Mouse (Mus musculus) ES-Bruce4 (cell line): ENCODE measurements around the gene Bank1.

ENCODE experiments used
- CTCF ChIP-seq: IDR thresholded peaks from one replicate; pipeline ENCODE4 v1.8.1; 2011; ENCODE audit warnings: low read depth, low read length
- EP300 ChIP-seq: IDR thresholded peaks from 2 replicates; pipeline ENCODE4 v1.6.1; 2011; ENCODE audit warnings: low read depth, low read length; ENCODE audit not compliant: insufficient read depth
- POLR2A ChIP-seq: IDR thresholded peaks from one replicate; pipeline ENCODE4 v1.8.1; 2011; ENCODE audit warnings: low read length; ENCODE audit not compliant: insufficient read depth

GRCm38 (mm10) chr3:136115478-136116215, 210.2 kb downstream of the Bank1 start:
- TF ChIP-seq POLR2A (no peak), CTCF (no peak), EP300 (0 out of 2 replicates have a peak, but pooled peaks have one; percentile 56)
